Mouse (Mus musculus) heart, embryonic 13.5 days (tissue): ENCODE measurements around the gene Pced1b. TPM values are rescaled to one million over a fixed set of nuclear protein-coding genes. Genes with fewer than 3 reads are reported as not detected.

Experiments
- ATAC-seq: fragments of 200-750 bp; cut with Nextera tagmentation; 2 replicates; pipeline ENCODE4 v1.8.0; 2017; ENCODE audit warnings: moderate TSS enrichment; ENCODE audit not compliant: insufficient number of reproducible peaks, low FRiP score, low TSS enrichment; ENCODE audit errors: extremely low read depth
- H3K27ac ChIP-seq: fragments of 300-500 bp; sonication (generic); replicated peaks from 2 replicates; pipeline ENCODE4 v1.5.1; 2015; ENCODE audit warnings: moderate library complexity, mild to moderate bottlenecking, inconsistent platforms
- H3K27me3 ChIP-seq: fragments of 300-500 bp; sonication (generic); replicated peaks from 2 replicates; pipeline ENCODE4 v1.6.1; 2015; ENCODE audit warnings: mild to moderate bottlenecking, inconsistent platforms
- H3K36me3 ChIP-seq: fragments of 300-500 bp; sonication (generic); 2 replicates; pipeline ENCODE4 v1.6.1; 2015; ENCODE audit warnings: mild to moderate bottlenecking, inconsistent platforms
- H3K4me1 ChIP-seq: fragments of 300-500 bp; sonication (generic); 2 replicates; pipeline ENCODE4 v1.6.1; 2015; ENCODE audit warnings: inconsistent platforms
- H3K4me2 ChIP-seq: fragments of 300-500 bp; sonication (generic); 2 replicates; pipeline ENCODE4 v1.6.1; 2015; ENCODE audit warnings: inconsistent platforms, mild to moderate bottlenecking, moderate library complexity
- H3K4me3 ChIP-seq: fragments of 300-500 bp; sonication (generic); 2 replicates; pipeline ENCODE4 v1.5.1; 2015; ENCODE audit warnings: moderate library complexity, mild to moderate bottlenecking, inconsistent platforms
- H3K9ac ChIP-seq: fragments of 300-500 bp; sonication (generic); 2 replicates; pipeline ENCODE4 v1.6.1; 2015; ENCODE audit warnings: inconsistent platforms, mild to moderate bottlenecking, moderate library complexity
- H3K9me3 ChIP-seq: fragments of 300-500 bp; sonication (generic); 2 replicates; pipeline ENCODE4 v1.6.1; 2016; ENCODE audit warnings: inconsistent platforms
- WGBS: fragments of 180-500 bp; shearing (Covaris S2); methylation state at CpG from one replicate; pipeline ENCODE4 v1.1.7; 2015; ENCODE audit warnings: mixed read lengths; 5-methylcytosine and 5-hydroxymethylcytosine counted together
- polyA plus RNA-seq: library from polyadenylated mRNA; unstranded; fragments of >200 nt; fragmentation: Nextera tagmentation; extraction: Ambion mirVana; gene quantifications from 2 replicates; pipeline ENCODE4 v1.2.1, GENCODE M21; 2015

The Pced1b gene
- polyA plus RNA-seq, 1 experiment from 2014 or later, result 2.5 TPM

DNA sequence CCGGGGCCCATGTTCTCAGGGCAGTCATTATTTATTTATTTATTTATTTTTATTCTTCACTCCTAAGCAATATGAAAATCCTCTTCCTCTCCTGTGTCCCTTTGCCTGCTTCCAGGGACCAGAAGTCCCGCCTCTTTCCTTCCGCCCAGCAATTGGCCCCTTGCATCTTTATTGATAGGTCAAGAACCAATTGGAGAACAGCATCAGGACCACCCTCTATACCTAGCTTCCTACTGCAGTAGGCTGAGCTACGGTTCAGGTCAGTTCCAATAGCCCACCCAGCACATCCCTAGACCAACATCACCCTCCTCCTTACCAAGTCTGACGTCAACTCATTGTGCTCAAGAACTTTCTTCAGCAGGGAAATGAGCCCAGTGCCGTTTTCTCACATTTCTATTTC is 99.0 kb downstream of the Pced1b start:
- ATAC-seq, result no peak
- Histone ChIP-seq H3K4me2 (no peak overlapping the region), H3K9me3 (0 out of 2 replicates have a peak, but pooled peaks cover 7% of the 10 kb centered on the region), H3K4me1 (peaks cover 15% of the 10 kb centered on the region), H3K9ac (no peak overlapping the region), H3K36me3 (no peaks in the 10 kb centered on the region), H3K27me3 (peaks cover 29% of the 10 kb centered on the region), H3K27ac (no peak overlapping the region), H3K4me3 (no peak overlapping the region)
- WGBS, result 75% methylated on average over 6 of the region's 6 CpGs

DNA sequence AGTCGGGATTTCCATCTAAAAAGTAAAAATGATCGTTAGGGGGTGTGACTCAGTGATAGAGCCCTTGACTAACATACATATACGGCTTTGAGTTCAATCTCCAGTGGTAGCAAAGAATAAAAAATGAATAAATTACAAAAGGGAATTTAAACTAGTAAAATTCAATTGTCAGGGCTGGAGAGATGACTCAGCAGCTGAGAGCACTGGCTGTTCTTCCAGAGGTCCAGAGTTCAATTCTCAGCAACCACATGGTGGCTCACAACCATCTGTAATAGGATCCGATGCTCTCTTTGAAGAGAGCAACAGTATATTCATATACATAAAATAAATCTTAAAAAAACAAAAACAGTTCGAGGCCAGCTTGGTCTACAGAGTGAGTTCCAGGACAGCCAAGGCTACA is 99.5 kb downstream of the Pced1b start:
- no peak for ATAC-seq
- Histone ChIP-seq H3K4me1 (peaks cover 18% of the 10 kb centered on the region), H3K9me3 (0 out of 2 replicates have a peak, but pooled peaks cover 6% of the 10 kb centered on the region), H3K4me3 (no peak overlapping the region), H3K4me2 (no peak overlapping the region), H3K27me3 (peaks cover 29% of the 10 kb centered on the region), H3K36me3 (no peaks in the 10 kb centered on the region), H3K9ac (no peak overlapping the region), H3K27ac (no peak overlapping the region)
- WGBS, result 82% methylated on average over 5 of the region's 5 CpGs

DNA sequence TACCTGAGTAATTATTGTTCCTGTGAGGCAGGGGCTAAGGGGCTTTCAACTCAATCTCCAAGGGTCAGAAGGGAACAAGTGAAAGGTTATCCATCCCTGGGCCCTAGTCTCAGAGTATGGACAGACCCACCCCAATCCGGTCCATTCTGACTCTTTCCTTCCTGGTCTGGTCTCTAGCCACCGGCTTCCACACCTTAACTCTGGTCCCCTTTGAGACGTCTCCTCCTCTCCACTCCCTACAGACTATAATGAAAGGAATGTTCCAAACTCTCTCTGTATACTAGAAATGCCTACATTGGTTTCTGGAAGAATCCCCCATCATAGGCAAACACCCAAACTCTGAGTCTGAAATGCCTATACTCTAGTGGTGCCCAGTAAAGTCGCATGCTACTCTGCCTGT is 100.0 kb downstream of the Pced1b start:
- ATAC-seq, result no peak
- H3K27me3 ChIP-seq, result peaks cover 29% of the 10 kb centered on the region
- H3K9ac ChIP-seq, result no peak overlapping the region
- peaks cover 18% of the 10 kb centered on the region for H3K4me1 ChIP-seq
- H3K4me3 ChIP-seq, result no peak overlapping the region
- no peak overlapping the region for H3K27ac ChIP-seq
- 0 out of 2 replicates have a peak, but pooled peaks cover 2% of the 10 kb centered on the region for H3K9me3 ChIP-seq
- no peak overlapping the region for H3K4me2 ChIP-seq
- H3K36me3 ChIP-seq, result no peaks in the 10 kb centered on the region
- WGBS, result 80% methylated on average over 4 of the region's 4 CpGs

DNA sequence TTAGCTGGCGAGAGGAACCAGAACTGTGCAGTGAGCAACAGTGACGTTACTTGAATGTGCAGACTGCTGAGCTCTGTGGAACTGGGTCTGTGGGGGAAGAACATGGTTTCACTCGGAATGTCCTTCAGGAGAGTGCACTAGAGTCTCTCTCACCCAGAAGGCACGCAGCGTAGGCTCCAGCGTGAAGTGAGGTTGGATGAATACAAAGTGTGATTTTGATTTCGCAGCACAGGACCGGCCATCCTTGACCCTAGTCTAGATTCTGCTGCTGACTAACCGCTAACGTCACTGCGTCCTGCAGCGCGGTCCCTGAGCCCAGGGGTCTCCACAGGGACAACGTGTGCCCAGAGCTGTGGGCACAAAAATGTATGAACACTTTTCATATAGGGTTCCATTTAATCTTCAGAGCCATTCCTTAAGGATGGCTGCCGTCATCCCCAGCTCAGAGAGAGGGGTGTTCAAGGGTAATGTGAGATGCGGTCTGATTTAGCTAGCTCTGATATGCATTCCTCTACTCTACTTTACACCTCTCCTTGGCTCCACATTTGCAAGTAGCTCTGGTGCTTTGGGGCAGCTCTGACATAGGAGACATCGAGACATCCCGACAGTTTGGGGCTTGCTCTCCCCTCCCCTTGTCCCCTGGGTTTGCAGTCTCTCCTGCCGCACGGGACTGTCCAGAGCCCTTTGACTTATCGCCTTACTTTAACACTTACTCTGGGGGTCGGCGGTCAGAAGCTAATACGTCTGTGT is 101.8 kb downstream of the Pced1b start:
- H3K36me3 ChIP-seq, result no peaks in the 10 kb centered on the region
- WGBS, result 48% methylated on average over 24 of the region's 24 CpGs
- no peak for ATAC-seq
- H3K9me3 ChIP-seq, result no peaks in the 10 kb centered on the region
- peaks cover 18% of the 10 kb centered on the region for H3K4me1 ChIP-seq
- no peak overlapping the region for H3K9ac ChIP-seq
- H3K27ac ChIP-seq, result no peak overlapping the region
- H3K4me3 ChIP-seq, result 0 out of 2 replicates have a peak overlapping the region, but pooled peaks have one; percentile 14
- H3K27me3 ChIP-seq, result peaks cover 29% of the 10 kb centered on the region
- H3K4me2 ChIP-seq, result peak overlapping the region; percentile 27; the same call in 1 of the 2 replicates

DNA sequence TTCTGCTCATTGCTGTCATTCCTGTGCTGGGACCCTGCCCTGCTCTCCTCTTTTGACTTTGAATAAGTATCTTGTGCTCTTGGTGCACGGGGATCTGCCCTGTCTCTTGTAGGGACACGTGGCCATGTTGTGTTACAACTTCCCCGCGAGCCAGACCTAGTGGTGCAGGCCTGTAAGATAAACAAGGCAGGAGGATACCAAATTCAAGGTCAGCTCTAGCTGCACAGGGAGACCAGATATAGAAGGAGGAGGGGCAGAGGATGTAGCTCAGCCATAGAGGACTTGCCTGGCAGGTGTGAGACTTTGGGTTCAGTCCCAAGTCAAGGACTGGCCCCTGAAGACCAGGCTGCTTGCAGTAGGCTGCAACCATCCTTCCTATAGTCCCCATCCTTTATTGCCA is 103.6 kb downstream of the Pced1b start:
- 36% methylated on average over 4 of the region's 4 CpGs for WGBS
- no peak for ATAC-seq
- Histone ChIP-seq H3K36me3 (no peaks in the 10 kb centered on the region), H3K27ac (no peak overlapping the region), H3K27me3 (peaks cover 24% of the 10 kb centered on the region), H3K9me3 (no peaks in the 10 kb centered on the region), H3K9ac (no peak overlapping the region), H3K4me3 (no peak overlapping the region), H3K4me2 (no peak overlapping the region), H3K4me1 (peaks cover 18% of the 10 kb centered on the region)

DNA sequence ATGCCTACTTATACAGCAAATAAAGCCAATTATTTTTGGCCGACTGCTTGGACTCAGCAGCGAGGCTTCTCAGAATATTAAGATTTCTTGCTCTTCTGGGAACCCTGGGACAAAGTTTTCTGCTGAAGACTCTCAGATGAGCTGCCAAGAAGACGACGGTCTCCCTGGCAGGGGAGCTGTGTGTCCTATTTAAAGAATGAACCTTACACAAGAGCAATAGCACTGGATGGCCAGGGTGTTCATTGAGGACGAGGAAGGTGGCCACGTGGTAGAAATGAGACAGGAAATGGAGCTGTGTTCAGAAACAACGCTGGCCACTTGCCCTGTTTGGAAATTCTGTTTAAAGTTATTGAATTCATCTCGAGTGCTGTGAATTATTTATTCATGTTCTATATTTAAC is 104.1 kb downstream of the Pced1b start:
- no peak overlapping the region for H3K4me2 ChIP-seq
- H3K9me3 ChIP-seq, result no peaks in the 10 kb centered on the region
- 50% methylated on average over 8 of the region's 8 CpGs for WGBS
- H3K36me3 ChIP-seq, result no peaks in the 10 kb centered on the region
- H3K4me3 ChIP-seq, result no peak overlapping the region
- H3K4me1 ChIP-seq, result peaks cover 18% of the 10 kb centered on the region
- no peak overlapping the region for H3K27ac ChIP-seq
- peaks cover 22% of the 10 kb centered on the region for H3K27me3 ChIP-seq
- no peak for ATAC-seq
- H3K9ac ChIP-seq, result no peak overlapping the region

DNA sequence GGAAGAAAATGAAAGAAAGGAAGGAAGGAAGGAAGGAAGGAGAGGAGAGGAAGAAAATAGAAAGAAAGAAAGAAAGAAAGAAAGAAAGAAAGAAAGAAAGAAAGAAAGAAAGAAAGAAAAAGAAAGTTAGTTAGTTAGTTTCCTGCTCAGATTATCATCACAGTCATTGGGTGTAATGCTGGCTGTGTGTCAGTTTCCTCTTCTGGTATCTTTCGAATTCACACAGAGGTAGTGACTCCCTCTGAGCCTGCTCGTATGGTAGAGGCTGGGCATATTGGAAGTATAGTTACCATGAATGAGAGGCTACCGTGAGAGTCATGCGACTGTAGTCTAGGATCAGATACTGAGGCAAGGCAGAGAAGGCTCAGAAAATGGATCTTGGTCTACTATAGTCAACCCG is 104.8 kb downstream of the Pced1b start:
- Histone ChIP-seq H3K9ac (no peak overlapping the region), H3K4me3 (no peak overlapping the region), H3K27me3 (peaks cover 16% of the 10 kb centered on the region), H3K36me3 (no peaks in the 10 kb centered on the region), H3K27ac (no peak overlapping the region), H3K4me1 (peaks cover 18% of the 10 kb centered on the region), H3K9me3 (no peaks in the 10 kb centered on the region), H3K4me2 (no peak overlapping the region)
- 80% methylated on average over 5 of the region's 5 CpGs for WGBS
- ATAC-seq, result no peak

DNA sequence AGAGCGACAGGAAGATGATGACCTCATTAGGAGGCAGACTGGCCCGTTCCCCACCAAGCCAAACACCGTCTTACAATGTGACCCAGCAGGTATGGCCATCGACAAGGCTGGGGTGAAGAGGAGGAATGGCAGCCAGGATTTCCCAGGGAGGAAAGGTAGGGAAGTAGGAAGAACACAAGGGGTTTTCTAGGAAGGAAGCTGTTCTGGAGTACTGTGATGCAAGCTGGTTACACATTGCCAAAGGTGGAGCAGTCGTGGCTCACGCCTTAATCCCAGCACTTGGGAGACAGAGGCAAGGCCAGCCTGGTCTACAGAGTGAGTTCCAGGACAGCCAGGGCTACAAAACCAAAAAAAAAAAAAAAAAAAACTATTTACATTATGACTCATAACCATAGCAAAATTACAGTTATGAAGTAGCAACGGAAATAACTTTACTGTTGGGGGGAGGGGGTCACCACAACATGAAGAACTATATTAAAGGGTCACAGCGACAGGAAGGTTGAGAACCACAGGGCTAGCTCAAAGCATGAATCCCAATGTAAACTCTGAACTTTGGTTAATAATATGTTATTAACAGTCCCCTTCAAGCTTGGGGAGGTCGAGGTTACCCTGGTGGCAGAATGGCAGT is 108.9 kb downstream of the Pced1b start:
- H3K27ac ChIP-seq, result no peak overlapping the region
- ATAC-seq, result no peak
- H3K9me3 ChIP-seq, result no peaks in the 10 kb centered on the region
- H3K4me1 ChIP-seq, result peaks cover 4% of the 10 kb centered on the region
- no peaks in the 10 kb centered on the region for H3K27me3 ChIP-seq
- H3K36me3 ChIP-seq, result no peaks in the 10 kb centered on the region
- H3K9ac ChIP-seq, result no peak overlapping the region
- WGBS, result 71% methylated on average over 9 of the region's 9 CpGs
- H3K4me2 ChIP-seq, result no peak overlapping the region
- no peak overlapping the region for H3K4me3 ChIP-seq

DNA sequence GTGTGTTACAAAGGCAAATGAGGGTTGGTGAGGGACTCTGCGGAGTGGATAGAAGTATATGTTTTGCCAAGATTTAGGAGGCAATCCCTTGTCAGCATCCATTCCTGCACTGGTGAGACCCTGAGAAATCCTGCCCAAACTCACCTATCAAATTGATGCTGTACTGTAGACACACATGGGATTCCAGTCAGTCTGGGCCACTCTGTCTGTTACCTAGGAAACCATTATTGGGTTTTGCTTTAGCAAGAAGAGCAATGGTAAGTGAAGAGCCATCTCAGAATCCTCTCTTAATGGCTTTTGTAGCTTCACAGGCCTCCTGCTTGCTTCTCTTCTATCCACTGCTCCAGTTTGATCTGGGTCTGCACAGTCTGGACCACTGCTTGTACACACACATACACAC is 110.1 kb downstream of the Pced1b start:
- Histone ChIP-seq H3K4me3 (no peak overlapping the region), H3K9me3 (no peaks in the 10 kb centered on the region), H3K4me1 (no peaks in the 10 kb centered on the region), H3K27me3 (no peaks in the 10 kb centered on the region), H3K4me2 (no peak overlapping the region), H3K36me3 (no peaks in the 10 kb centered on the region), H3K27ac (no peak overlapping the region), H3K9ac (no peak overlapping the region)
- 91% methylated on average over 1 of the region's 1 CpGs for WGBS
- no peak for ATAC-seq

DNA sequence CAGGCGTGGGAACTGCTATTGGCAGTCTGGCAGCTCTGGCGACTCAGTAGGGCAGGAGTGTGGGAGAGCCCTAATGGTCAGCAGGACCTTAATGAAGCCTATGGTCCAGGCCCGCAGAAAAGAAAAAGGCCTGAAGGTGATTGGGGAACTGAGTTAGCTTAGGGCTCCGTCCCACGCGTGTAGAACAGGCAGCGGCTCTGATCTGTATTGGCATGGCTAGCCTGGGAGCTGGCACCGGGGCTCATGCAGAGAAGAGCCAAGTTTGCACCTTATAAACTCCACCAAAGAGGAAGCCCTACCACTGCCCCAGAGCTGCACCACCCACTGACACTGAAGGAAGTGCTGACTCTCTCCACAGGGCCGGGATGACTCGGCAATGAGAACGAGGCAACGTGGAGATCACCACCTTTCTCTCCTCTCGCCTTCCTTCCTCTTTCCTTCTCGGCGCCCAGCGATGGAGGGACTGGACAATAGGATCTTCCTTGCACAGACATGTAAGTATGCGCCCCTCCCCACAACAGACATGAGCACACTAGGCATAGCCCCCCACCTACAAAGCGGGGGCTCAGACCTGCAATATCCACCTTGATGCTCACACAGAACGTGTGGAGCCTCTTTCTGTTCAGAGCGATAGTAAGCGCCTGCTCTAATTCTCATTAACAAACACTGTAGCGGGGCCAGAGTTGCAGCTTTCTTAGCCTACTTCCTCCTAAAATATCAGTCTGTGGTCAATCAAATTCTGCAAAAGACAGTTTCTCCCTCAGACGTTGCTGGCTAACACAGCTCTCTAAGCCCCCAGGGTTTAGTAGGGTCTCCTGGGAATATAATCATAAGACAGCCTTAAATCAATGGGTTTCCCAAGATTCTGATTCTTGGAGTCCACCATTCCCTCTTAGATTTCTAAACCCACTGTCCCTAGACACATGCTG is 114.2 kb downstream of the Pced1b start:
- Histone ChIP-seq H3K36me3 (0 out of 2 replicates have a peak, but pooled peaks cover 3% of the 10 kb centered on the region), H3K9ac (no peak overlapping the region), H3K4me1 (no peaks in the 10 kb centered on the region), H3K9me3 (no peaks in the 10 kb centered on the region), H3K27ac (no peak overlapping the region), H3K4me2 (peak overlapping the region; percentile 20; the same call in 1 of the 2 replicates), H3K27me3 (no peaks in the 10 kb centered on the region), H3K4me3 (no peak overlapping the region)
- ATAC-seq, result no peak
- 75% methylated on average over 23 of the region's 23 CpGs for WGBS

DNA sequence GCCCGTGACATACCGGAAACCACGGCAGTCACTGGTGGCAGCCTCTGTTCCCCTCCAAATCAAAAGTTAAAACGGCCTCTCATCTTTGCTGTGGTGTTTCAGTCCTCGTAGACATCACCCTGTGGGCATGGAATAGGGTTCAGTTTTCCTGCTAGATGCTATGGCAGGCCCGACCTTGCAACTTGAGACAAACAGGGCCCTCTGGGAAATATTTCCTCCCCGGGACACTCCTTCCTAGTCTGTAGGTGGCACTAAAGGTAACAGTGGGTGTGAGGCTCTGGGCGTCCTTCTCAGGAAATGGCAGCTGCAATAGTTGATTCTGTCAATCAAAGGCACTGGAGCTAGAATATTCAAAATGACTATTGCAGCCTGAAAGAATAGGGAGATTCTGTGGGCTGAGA is 114.9 kb downstream of the Pced1b start:
- no peaks in the 10 kb centered on the region for H3K9me3 ChIP-seq
- no peak overlapping the region for H3K4me3 ChIP-seq
- ATAC-seq, result no peak
- no peak overlapping the region for H3K9ac ChIP-seq
- H3K36me3 ChIP-seq, result 0 out of 2 replicates have a peak, but pooled peaks cover 3% of the 10 kb centered on the region
- peak overlapping the region; percentile 20; the same call in 1 of the 2 replicates for H3K4me2 ChIP-seq
- no peaks in the 10 kb centered on the region for H3K4me1 ChIP-seq
- no peaks in the 10 kb centered on the region for H3K27me3 ChIP-seq
- no peak overlapping the region for H3K27ac ChIP-seq
- WGBS, result 70% methylated on average over 8 of the region's 8 CpGs
